Mouse (Mus musculus): ENCODE results near the gene Emid1.

DNA sequence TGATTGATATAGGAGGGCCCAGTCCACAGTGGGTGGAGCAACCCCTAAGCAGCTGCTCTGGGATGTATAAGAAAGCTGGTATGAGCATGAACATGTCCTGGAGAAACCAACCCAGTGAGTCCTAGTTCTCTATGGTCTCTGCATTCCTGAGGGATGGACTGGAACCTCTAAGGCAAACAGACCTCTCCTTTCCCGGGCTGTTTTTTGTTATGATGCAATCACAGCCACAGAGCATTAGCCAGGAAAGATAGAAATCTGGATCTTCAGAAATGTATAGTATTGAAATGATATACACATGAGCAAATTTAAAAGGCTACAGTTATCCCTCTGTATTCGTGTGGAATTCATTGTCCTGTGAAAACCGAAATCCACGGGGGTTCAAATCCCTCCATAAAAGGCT is 26.3 kb downstream of the Emid1 start:
- TF ChIP-seq POLR2A (IDR thresholded peaks at IDR 0.05; ENCODE audit: control insufficient read depth in 1 of 2, insufficient read depth in 1 of 2, low read depth in 1 of 2, low read length in 2 of 2, poor library complexity in 1 of 2) (no peak), CTCF (IDR thresholded peaks at IDR 0.05 in 2 of 3, conservative IDR thresholded peaks at IDR 0.05 in 1 of 3; ENCODE audit: control insufficient read depth in 1 of 3, insufficient read depth in 1 of 3, low read depth in 2 of 3, low read length in 3 of 3, poor library complexity in 1 of 3, severe bottlenecking in 1 of 3) (no peak), EP300 (IDR thresholded peaks at IDR 0.05; ENCODE audit: low read depth in 1 of 2, low read length in 2 of 2) (no peak), MYB (IDR thresholded peaks at IDR 0.05; ENCODE audit: low read depth, low read length) (no peak), JUND (IDR thresholded peaks at IDR 0.05; ENCODE audit: low read depth, low read length) (no peak)
